Mouse (Mus musculus): ENCODE results near the gene Adipor2. TPM values are rescaled to one million over a fixed set of nuclear protein-coding genes. Genes with fewer than 3 reads are reported as not detected.
"Not testable (repeated sequence)": the region's sequence is repeated elsewhere in the genome, so short reads cannot be mapped to it uniquely, and the experiment has no call there.

Adipor2 gene
- polyA plus RNA-seq, 1 experiment from 2014 or later, result 19.9 TPM

DNA sequence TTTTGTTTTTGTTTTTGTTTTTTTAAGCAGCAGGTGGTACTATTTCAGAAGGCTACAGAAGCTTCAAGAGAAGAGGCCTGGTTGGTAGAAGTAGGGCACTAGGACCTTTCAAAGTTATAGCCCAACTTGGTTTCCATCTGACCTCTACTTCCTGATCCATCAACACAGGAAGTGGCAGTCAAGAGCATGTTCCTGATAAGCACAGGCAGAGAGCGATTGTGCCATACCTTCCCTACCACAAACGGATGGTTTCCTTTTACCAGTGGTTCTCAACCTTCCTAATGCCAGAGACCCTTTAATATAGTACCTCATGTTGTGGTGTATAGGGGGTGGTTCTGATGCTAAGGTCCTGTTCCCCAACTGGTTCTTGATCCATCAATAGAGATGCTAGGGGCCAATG, 39.9 kb downstream of the Adipor2 start:
- ATAC-seq (replicated peaks; ENCODE audit: low FRiP score), result no peak
- no peaks in the 10 kb centered on the region for H3K36me3 ChIP-seq (ENCODE audit: control insufficient read depth, insufficient read depth, low read length)
- H3K9me3 ChIP-seq (ENCODE audit: control insufficient read depth, low read length), result no peaks in the 10 kb centered on the region
- no peak overlapping the region for H3K4me2 ChIP-seq (ENCODE audit: low read depth, low read length, severe bottlenecking)
- no peak overlapping the region for H3K9ac ChIP-seq (ENCODE audit: low read length)
- DNase-seq (ENCODE audit: low spot score), result no peak
- no peaks in the 10 kb centered on the region for H3K27me3 ChIP-seq (ENCODE audit: control insufficient read depth, insufficient read depth, low read length)
- WGBS, result 90% methylated on average over 2 of the region's 2 CpGs
- H3K4me1 ChIP-seq (replicated peaks; ENCODE audit: control insufficient read depth, insufficient read depth, low read length), result no peaks in the 10 kb centered on the region
- H3K27ac ChIP-seq (ENCODE audit: low read depth, low read length), result no peak overlapping the region
- no peak overlapping the region for H3K4me3 ChIP-seq (ENCODE audit: low read depth, low read length)

GRCm38 (mm10) chr6:119375035-119375434, 42.5 kb downstream of the Adipor2 start:
- Histone ChIP-seq H3K27me3 (ENCODE audit: control insufficient read depth, insufficient read depth, low read length) (no peaks in the 10 kb centered on the region), H3K27ac (ENCODE audit: low read depth, low read length) (no peak overlapping the region), H3K9ac (ENCODE audit: low read length) (no peak overlapping the region), H3K9me3 (ENCODE audit: control insufficient read depth, low read length) (no peaks in the 10 kb centered on the region), H3K4me3 (ENCODE audit: low read depth, low read length) (no peak overlapping the region), H3K4me1 (replicated peaks; ENCODE audit: control insufficient read depth, insufficient read depth, low read length) (no peaks in the 10 kb centered on the region), H3K4me2 (ENCODE audit: low read depth, low read length, severe bottlenecking) (no peak overlapping the region), H3K36me3 (ENCODE audit: control insufficient read depth, insufficient read depth, low read length) (no peaks in the 10 kb centered on the region)
- no peak for DNase-seq (ENCODE audit: low spot score)
- 76% methylated on average over 5 of the region's 5 CpGs for WGBS
- no peak for ATAC-seq (replicated peaks; ENCODE audit: low FRiP score)

DNA sequence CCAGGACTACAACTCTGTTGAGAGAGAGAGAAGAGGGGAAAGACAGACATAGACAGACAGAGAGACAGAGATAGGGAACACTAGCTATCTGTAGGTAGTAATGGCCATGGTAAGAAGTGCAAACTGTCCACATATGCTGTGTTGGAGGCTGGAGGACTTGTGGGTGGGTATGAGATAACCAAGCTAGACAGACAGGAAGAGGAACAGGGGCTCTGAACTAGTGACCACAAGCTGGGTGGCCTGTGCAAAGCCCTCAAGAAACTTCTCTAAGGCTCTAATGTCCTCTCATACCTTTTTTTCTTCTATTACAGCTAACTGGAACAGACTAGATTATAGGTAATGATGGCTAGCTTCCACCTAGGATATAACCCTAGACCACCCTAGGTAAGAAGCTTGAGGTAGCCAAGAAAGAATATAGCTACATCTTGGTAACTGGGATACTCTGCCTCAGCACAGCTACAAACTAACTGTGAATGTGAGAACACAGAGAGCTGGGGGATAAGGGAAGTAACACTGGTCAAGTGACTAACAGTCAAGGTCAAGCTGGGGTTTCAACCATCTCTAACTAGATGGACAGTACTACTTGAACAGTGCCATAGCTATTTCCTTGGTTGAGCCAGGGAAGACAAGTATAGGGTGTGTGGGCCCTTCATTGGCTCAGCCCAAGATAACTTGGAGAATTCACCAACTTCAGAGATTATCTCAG, 44.4 kb downstream of the Adipor2 start:
- Histone ChIP-seq H3K4me3 (ENCODE audit: low read depth, low read length) (no peak overlapping the region), H3K9ac (ENCODE audit: low read length) (no peak overlapping the region), H3K36me3 (ENCODE audit: control insufficient read depth, insufficient read depth, low read length) (no peaks in the 10 kb centered on the region), H3K9me3 (ENCODE audit: control insufficient read depth, low read length) (no peaks in the 10 kb centered on the region), H3K4me1 (replicated peaks; ENCODE audit: control insufficient read depth, insufficient read depth, low read length) (no peaks in the 10 kb centered on the region), H3K27ac (ENCODE audit: low read depth, low read length) (no peak overlapping the region), H3K27me3 (ENCODE audit: control insufficient read depth, insufficient read depth, low read length) (no peaks in the 10 kb centered on the region), H3K4me2 (ENCODE audit: low read depth, low read length, severe bottlenecking) (no peak overlapping the region)
- no peak for ATAC-seq (replicated peaks; ENCODE audit: low FRiP score)
- DNase-seq (ENCODE audit: low spot score), result no peak

- 90% methylated on average over 5 of the region's 5 CpGs for WGBS
- Histone ChIP-seq H3K9ac (ENCODE audit: low read length) (no peak overlapping the region), H3K27me3 (ENCODE audit: control insufficient read depth, insufficient read depth, low read length) (no peaks in the 10 kb centered on the region), H3K9me3 (ENCODE audit: control insufficient read depth, low read length) (no peaks in the 10 kb centered on the region), H3K27ac (ENCODE audit: low read depth, low read length) (no peak overlapping the region), H3K4me2 (ENCODE audit: low read depth, low read length, severe bottlenecking) (no peak overlapping the region), H3K36me3 (ENCODE audit: control insufficient read depth, insufficient read depth, low read length) (no peaks in the 10 kb centered on the region), H3K4me3 (ENCODE audit: low read depth, low read length) (no peak overlapping the region), H3K4me1 (replicated peaks; ENCODE audit: control insufficient read depth, insufficient read depth, low read length) (no peaks in the 10 kb centered on the region)
- no peak for ATAC-seq (replicated peaks; ENCODE audit: low FRiP score)
- DNase-seq (ENCODE audit: low spot score), result no peak
These were observed 45.3 kb downstream of the Adipor2 start for GRCm38 (mm10) chr6:119372237-119372636.

- H3K27ac ChIP-seq (ENCODE audit: low read depth, low read length), result no peak overlapping the region
- DNase-seq (ENCODE audit: low spot score), result no peak
- H3K27me3 ChIP-seq (ENCODE audit: control insufficient read depth, insufficient read depth, low read length), result no peaks in the 10 kb centered on the region
- H3K4me1 ChIP-seq (replicated peaks; ENCODE audit: control insufficient read depth, insufficient read depth, low read length), result no peaks in the 10 kb centered on the region
- ATAC-seq (replicated peaks; ENCODE audit: low FRiP score), result no peak
- H3K9me3 ChIP-seq (ENCODE audit: control insufficient read depth, low read length), result no peaks in the 10 kb centered on the region
- no peak overlapping the region for H3K9ac ChIP-seq (ENCODE audit: low read length)
- no peaks in the 10 kb centered on the region for H3K36me3 ChIP-seq (ENCODE audit: control insufficient read depth, insufficient read depth, low read length)
- no peak overlapping the region for H3K4me3 ChIP-seq (ENCODE audit: low read depth, low read length)
- no peak overlapping the region for H3K4me2 ChIP-seq (ENCODE audit: low read depth, low read length, severe bottlenecking)
These were observed 45.9 kb downstream of the Adipor2 start for GRCm38 (mm10) chr6:119371624-119372023.

- Histone ChIP-seq H3K4me1 (replicated peaks; ENCODE audit: control insufficient read depth, insufficient read depth, low read length) (no peaks in the 10 kb centered on the region), H3K9me3 (ENCODE audit: control insufficient read depth, low read length) (no peaks in the 10 kb centered on the region), H3K27me3 (ENCODE audit: control insufficient read depth, insufficient read depth, low read length) (no peaks in the 10 kb centered on the region), H3K4me3 (ENCODE audit: low read depth, low read length) (no peak overlapping the region), H3K27ac (ENCODE audit: low read depth, low read length) (no peak overlapping the region), H3K4me2 (ENCODE audit: low read depth, low read length, severe bottlenecking) (no peak overlapping the region), H3K9ac (ENCODE audit: low read length) (no peak overlapping the region), H3K36me3 (ENCODE audit: control insufficient read depth, insufficient read depth, low read length) (no peaks in the 10 kb centered on the region; the same call in 1 of the 2 replicates)
- no peak for DNase-seq (ENCODE audit: low spot score)
- no peak for ATAC-seq (replicated peaks; ENCODE audit: low FRiP score)
- WGBS, result 91% methylated on average over 2 of the region's 2 CpGs
These were observed 50.1 kb downstream of the Adipor2 start for GRCm38 (mm10) chr6:119367382-119367781.

DNA sequence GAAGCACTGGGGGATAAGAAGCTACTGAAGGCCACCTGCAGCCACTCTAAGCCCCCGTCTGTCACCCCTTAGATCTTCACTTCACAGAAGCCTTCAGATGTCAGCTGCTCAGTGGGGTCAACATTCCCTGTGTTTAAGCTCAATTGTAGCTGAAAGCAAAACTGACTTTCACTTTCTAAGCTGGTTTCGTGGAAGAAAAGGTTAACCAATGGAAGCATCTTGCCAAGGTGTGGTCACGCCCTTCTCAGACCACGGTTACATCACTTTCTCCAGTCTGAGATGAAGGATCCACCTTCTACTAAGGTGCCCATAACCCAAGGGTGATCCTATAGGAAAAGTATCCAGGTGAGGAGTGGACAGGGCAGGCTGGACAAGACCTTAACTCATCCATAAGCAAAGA, 50.7 kb downstream of the Adipor2 start:
- H3K36me3 ChIP-seq (ENCODE audit: control insufficient read depth, insufficient read depth, low read length), result not testable (repeated sequence)
- 75% methylated on average over 3 of the region's 4 CpGs for WGBS

DNA sequence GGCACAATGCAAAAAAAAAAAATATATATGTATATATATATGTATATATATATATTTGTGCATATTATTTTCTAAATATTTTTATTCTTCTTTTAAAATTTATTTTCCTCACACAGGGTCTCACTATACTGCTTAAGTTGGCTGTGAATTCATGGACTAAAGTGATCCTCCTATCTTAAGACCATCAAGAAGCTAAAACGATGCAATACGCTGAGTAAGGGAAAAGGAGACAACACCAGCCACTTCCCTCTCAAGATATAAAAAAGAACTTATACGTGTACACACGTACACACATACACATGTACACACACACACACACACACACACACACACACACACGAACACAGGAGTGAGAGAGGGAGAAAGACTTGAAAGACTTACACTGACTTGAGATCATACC, 53.9 kb downstream of the Adipor2 start:
- Histone ChIP-seq H3K36me3 (ENCODE audit: control insufficient read depth, insufficient read depth, low read length) (no peaks in the 10 kb centered on the region; the same call in 1 of the 2 replicates), H3K27ac (ENCODE audit: low read depth, low read length) (no peak overlapping the region), H3K9ac (ENCODE audit: low read length) (no peak overlapping the region), H3K4me3 (ENCODE audit: low read depth, low read length) (no peak overlapping the region), H3K4me2 (ENCODE audit: low read depth, low read length, severe bottlenecking) (no peak overlapping the region), H3K27me3 (ENCODE audit: control insufficient read depth, insufficient read depth, low read length) (no peaks in the 10 kb centered on the region), H3K4me1 (replicated peaks; ENCODE audit: control insufficient read depth, insufficient read depth, low read length) (no peaks in the 10 kb centered on the region), H3K9me3 (ENCODE audit: control insufficient read depth, low read length) (no peaks in the 10 kb centered on the region)
- DNase-seq (ENCODE audit: low spot score), result no peak
- ATAC-seq (replicated peaks; ENCODE audit: low FRiP score), result no peak
- 98% methylated on average over 5 of the region's 5 CpGs for WGBS

More for the DNA sequence above, 50.7 kb downstream of the Adipor2 start:
- DNase-seq (ENCODE audit: low spot score); H3K27ac ChIP-seq (ENCODE audit: low read depth, low read length); H3K4me2 ChIP-seq (ENCODE audit: low read depth, low read length, severe bottlenecking); H3K4me1 ChIP-seq (replicated peaks; ENCODE audit: control insufficient read depth, insufficient read depth, low read length); H3K4me3 ChIP-seq (ENCODE audit: low read depth, low read length); H3K9ac ChIP-seq (ENCODE audit: low read length); H3K9me3 ChIP-seq (ENCODE audit: control insufficient read depth, low read length); ATAC-seq (replicated peaks; ENCODE audit: low FRiP score); H3K27me3 ChIP-seq (ENCODE audit: control insufficient read depth, insufficient read depth, low read length): not testable (repeated sequence)

All from forebrain, embryonic 11.5 days (tissue).